Mouse (Mus musculus) frontal cortex, postnatal 14 days (tissue): Measurements from ENCODE around the gene Zfp101.
A peak's percentile ranks its signal among the peaks of the same experiment; 100 is the strongest.

Source experiments
- DNase-seq, 2 experiments: peaks; one replicate each; pipeline ENCODE4 v3.0.0; 2022; ENCODE audit warnings: low spot score in 2 of 2

Gene Zfp101

GRCm38 (mm10) chr17:33394182-33395034 lies at the start of gene Zfp101:
Gene Zfp101, minus strand, starts transcription at chr17:33394641.
- DNase-seq = peak; percentile 86 to 92

- DNase-seq = no peak
Observed at GRCm38 (mm10) chr17:33441159-33441558, 46.7 kb upstream of the Zfp101 start.

- DNase-seq = no peak
Observed at GRCm38 (mm10) chr17:33439922-33440321, 45.5 kb upstream of the Zfp101 start.

GRCm38 (mm10) chr17:33439148-33439547 lies 44.7 kb upstream of the Zfp101 start:
- DNase-seq = peak; percentile 14 to 67

- no peak for DNase-seq
Observed at GRCm38 (mm10) chr17:33432019-33432946, 37.8 kb upstream of the Zfp101 start, which contains the start of gene Actl9. Gene Actl9, plus strand, starts transcription at chr17:33432896.

- DNase-seq = no peak
Observed at GRCm38 (mm10) chr17:33392271-33392670, 2.2 kb downstream of the Zfp101 start.

- no peak for DNase-seq
Observed at GRCm38 (mm10) chr17:33385705-33386104, 8.7 kb downstream of the Zfp101 start.

- DNase-seq = no peak
Observed at GRCm38 (mm10) chr17:33372795-33373194, 21.6 kb downstream of the Zfp101 start.

- DNase-seq = peak; percentile 83
Observed at GRCm38 (mm10) chr17:33358411-33359384, 35.7 kb downstream of the Zfp101 start, which contains the start of gene Zfp81. Gene Zfp81, minus strand, starts transcription at chr17:33358878.

- no peak for DNase-seq
Observed at GRCm38 (mm10) chr17:33352981-33353380, 41.5 kb downstream of the Zfp101 start.
